Mouse (Mus musculus): ENCODE data around the gene Ccnf.

Ccnf gene

GRCm38 (mm10) chr17:24223513-24223912, 27.8 kb downstream of the Ccnf start:
- DNase-seq (ENCODE audit: low spot score): no peak

- no peak for DNase-seq (ENCODE audit: low spot score)
Observed at GRCm38 (mm10) chr17:24222653-24223052, 28.6 kb downstream of the Ccnf start.

- DNase-seq (ENCODE audit: low spot score): peak; percentile 91
Observed at GRCm38 (mm10) chr17:24220435-24221411, 30.6 kb downstream of the Ccnf start, which contains the start of gene Tedc2. Gene Tedc2 (minus strand): TSS chr17:24220851.

- DNase-seq (ENCODE audit: low spot score): no peak
Observed at GRCm38 (mm10) chr17:24216836-24217235, 34.4 kb downstream of the Ccnf start.

- no peak for DNase-seq (ENCODE audit: low spot score)
Observed at GRCm38 (mm10) chr17:24213186-24213585, 38.1 kb downstream of the Ccnf start.

GRCm38 (mm10) chr17:24212441-24213018, 38.8 kb downstream of the Ccnf start:
- no peak for DNase-seq (ENCODE audit: low spot score)

- no peak for DNase-seq (ENCODE audit: low spot score)
Observed at GRCm38 (mm10) chr17:24211631-24212440, 39.4 kb downstream of the Ccnf start.

- DNase-seq (ENCODE audit: low spot score): no peak
Observed at GRCm38 (mm10) chr17:24210591-24210990, 40.7 kb downstream of the Ccnf start.

- DNase-seq (ENCODE audit: low spot score): no peak
Observed at GRCm38 (mm10) chr17:24209916-24210240, 41.4 kb downstream of the Ccnf start.

- DNase-seq (ENCODE audit: low spot score): peak; percentile 37
Observed at GRCm38 (mm10) chr17:24209043-24209915, 42.0 kb downstream of the Ccnf start, which contains the start of gene Ntn3. Gene Ntn3 (minus strand): TSS chr17:24209531.

GRCm38 (mm10) chr17:24208641-24209042, 42.6 kb downstream of the Ccnf start:
- no peak for DNase-seq (ENCODE audit: low spot score)

- no peak for DNase-seq (ENCODE audit: low spot score)
Observed at GRCm38 (mm10) chr17:24207768-24208640, 43.3 kb downstream of the Ccnf start.

GRCm38 (mm10) chr17:24206451-24207351, 44.6 kb downstream of the Ccnf start:
- no peak for DNase-seq (ENCODE audit: low spot score)

GRCm38 (mm10) chr17:24205908-24206361, 45.3 kb downstream of the Ccnf start:
- no peak for DNase-seq (ENCODE audit: low spot score)

GRCm38 (mm10) chr17:24205284-24205888, 45.9 kb downstream of the Ccnf start, which contains the start of gene Tbc1d24:
Gene Tbc1d24 (minus strand): TSS chr17:24205562.
- DNase-seq (ENCODE audit: low spot score): peak; percentile 90

- DNase-seq (ENCODE audit: low spot score): no peak
Observed at GRCm38 (mm10) chr17:24204846-24205245, 46.4 kb downstream of the Ccnf start.

GRCm38 (mm10) chr17:24203611-24204534, 47.4 kb downstream of the Ccnf start:
- no peak for DNase-seq (ENCODE audit: low spot score)

- DNase-seq (ENCODE audit: low spot score): no peak
Observed at GRCm38 (mm10) chr17:24203068-24203467, 48.2 kb downstream of the Ccnf start.
